Mouse (Mus musculus): ENCODE data around the gene Hs3st3a1.

The Hs3st3a1 gene

DNA sequence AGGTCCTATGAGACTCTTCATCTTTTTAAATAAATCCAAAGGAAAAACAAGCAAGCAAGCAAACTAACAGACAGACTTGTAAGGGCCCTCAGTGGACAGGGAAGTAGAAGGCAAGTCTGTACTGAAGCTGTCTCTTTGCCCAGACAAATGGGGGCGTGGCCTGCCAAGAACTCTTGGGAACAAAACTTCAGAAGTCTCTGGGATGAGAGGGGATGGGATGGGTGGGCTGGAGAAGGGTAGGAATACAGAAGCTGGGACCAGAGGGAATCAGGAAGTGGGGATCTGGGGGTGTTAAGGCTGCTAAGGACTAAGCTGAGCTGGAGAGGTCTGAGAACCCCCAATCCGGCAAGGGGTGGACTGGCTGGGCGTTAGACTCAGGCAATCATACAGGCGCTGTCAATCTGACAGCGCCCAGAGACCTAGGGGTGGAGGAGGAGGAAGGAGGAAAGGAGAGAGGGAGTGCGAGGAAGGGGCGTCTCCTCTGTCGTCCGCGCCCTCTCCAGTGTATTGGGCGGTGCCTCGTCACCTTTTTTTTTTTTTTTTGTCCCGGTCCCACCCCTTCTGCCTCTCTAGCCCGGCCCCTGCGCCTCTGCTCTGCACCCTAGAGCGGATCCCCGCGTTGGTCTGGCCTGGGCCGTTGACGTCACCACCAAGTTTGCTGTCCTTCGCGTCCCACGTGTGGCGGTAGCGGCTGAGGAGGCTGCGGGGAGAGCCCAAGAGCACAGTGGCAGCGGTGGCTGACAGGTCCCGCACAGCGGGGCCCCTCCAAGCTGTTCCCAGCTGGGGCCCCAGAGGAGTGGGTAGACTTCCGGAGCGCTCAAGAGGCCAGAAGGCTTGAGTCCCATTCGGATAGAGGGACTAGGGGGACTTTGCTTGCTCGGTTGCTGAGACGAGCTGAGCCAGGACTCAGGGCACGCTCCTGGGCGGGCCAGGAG lies at the start of gene Hs3st3a1:
Hs3st3a1 (plus strand) TSS at position 722 of the 935 bp plus-strand sequence.
- no peak for DNase-seq (ENCODE audit: low spot score in 2 of 2)

DNA sequence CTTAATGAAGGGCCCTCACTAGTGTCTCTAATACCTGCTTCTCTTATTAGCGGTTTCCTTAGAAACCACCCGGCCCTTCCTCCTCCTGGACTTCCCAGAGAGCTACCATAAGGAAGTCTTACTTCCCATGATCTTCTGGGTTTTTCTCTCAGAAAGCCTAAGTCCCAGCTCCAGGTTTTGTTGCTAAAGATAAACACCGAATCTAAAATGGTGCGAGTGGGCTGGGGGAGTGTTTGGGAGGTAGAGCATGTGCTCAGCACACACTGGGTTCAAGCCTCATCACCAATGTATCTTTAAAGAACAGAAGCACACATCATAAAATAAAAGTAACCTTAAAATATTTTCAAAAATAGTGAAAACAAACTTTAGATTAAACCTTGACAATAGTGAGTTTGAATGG lies 48.8 kb upstream of the Hs3st3a1 start:
- no peak for DNase-seq (ENCODE audit: low spot score in 2 of 2)

DNA sequence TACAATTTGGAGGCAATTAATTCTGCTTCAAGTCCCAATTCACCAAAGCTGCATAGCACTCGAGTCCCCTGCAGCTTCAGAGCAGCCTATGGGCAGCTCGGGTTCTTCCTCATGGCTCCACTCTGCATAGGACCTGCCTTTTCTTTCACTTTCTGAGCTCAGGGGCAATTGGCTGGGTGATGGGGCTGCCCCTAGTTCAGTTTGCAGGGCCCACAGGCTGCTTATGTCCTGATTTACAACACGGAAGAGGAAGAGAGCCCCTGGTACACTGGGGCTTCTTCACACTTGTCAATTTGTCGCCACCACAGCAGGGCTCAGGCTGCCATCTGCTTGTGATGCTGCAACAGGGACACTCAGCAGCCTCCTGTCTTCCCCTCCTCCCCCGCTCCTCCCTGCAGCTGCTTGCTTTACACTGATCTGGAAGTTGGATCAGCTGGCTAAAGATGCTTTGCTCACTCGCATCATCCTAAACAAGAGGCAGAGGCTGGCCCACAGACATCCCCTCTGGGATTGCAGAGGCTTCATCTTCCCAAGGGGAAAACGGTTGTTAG lies 38.7 kb upstream of the Hs3st3a1 start:
- DNase-seq (ENCODE audit: low spot score in 2 of 2), result no peak

DNA sequence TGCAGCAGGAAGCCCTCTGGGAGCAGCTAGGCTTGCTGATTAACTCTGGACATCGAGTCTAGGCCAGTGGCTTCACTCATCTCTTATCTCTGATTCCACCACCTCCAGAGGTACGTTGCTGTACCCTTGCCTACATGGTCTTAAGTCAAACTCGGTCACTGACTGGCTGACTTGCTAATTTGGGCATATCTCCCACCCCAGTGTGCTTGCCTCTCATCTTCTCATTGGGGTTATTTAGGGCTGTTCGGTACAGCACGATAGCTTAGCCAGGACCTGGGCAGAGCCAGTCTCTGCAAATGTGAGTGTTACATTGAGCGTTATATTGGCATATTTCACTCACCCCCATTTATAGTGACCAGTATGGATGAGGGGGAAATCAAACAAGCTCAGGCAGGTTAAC lies 38.2 kb upstream of the Hs3st3a1 start:
- DNase-seq (ENCODE audit: low spot score in 2 of 2), result no peak

DNA sequence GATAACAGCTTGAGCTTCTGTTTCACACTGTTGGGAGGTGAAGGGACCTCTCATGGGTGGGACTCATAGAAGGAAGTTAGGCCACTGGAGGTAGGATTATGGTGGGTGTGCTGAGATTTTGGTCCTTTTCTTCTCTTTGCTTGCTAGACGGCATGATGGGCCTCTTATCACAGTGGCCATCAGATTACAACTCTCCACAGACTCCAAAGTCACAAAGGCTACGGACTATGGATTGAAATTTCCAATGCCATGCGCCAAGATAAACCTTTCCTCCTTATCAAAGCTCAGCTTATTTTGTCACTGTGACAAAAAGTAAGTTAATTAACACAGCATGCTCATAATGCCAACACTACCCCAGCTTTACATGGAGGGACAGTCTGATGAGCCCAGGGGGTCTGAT lies 37.5 kb upstream of the Hs3st3a1 start:
- DNase-seq (ENCODE audit: low spot score in 2 of 2), result no peak

DNA sequence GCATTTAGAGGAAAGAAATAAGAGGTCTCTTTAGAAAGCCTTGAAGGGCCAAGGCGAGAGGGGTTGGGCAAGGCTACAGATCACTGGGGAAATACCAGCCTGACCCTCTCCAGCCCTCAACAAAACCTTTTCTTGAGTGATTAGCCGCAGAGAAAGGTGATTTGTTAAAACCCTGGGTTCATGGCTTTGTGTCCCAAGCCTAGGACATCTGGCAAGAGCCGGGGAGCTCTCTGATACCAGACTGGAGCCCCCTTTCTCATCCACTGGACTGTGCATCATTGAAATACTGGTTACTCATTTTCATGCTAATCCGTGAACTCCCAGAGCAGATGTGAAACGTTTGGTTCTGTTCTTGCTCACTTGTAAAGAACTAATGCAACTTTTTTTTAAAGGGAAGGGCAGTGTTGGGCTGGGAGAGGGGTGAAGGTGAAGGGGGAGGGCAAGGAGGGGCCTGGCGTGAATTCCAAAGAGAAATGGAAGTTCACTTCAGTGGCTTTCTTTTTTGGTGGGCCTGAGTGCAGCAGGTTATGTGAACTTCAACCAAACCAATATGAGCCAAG lies 34.5 kb upstream of the Hs3st3a1 start:
- no peak for DNase-seq (ENCODE audit: low spot score in 2 of 2)

DNA sequence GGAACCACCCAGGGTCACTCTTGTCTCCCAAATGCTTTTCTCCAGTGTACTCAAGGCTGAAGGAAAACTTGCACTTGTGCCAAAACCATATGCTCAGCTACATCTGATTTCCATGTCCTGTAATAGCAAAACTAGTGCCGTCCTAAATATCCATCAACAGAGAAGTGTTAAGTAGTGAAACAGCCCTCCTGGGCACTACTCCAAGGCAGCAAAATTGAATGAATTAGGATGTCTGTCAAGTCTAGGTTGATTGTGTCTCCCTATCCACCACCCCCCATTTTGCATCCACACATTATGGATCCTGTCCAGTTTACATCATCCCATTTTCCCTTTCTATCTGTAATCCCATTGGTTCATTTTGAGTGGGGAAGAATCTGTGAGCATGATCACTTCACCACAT lies 16.2 kb upstream of the Hs3st3a1 start:
- DNase-seq (ENCODE audit: low spot score in 2 of 2), result no peak

DNA sequence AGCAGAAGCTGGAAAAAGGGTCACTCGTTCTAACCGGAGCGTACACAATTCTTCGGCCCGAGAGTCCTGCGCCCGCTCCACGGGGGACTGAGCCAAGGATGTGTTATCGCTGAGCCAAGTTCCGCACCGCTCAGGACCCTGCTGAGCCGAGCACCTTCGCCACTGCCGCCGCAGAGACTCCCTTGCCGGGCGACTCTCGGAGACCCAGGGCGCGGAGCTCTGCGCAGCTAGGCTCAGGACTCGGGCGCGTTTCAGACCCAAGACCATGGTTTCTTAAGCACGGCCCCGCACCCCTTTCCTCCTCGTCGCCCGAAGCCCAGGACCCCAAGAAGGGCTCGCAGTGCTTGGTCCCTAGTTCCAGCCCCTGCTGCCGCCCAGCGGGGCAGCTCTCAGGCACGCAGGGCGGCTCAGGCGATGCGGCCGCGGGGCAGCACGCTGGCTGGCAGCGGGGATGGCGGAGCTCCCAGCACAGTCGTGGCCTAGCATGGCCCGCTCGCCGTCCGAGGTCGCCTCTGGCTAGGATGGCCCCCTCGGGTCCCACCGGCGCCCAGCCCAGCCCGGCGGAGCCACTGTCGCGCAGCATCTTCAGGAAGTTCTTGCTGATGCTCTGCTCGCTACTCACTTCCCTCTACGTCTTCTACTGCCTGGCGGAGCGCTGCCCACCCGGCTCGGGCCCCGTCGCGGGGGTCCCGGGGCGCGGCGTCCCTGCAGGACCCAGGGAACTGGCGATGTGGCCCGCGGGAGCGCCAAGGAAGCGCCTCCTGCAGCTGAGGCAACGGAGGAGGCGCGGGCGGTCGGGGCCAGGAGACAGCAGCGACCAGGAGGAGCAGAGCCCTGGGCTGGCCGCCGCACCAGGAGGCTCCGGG lies 647 bp downstream of the Hs3st3a1 start:
- no peak for DNase-seq (ENCODE audit: low spot score in 2 of 2)

DNA sequence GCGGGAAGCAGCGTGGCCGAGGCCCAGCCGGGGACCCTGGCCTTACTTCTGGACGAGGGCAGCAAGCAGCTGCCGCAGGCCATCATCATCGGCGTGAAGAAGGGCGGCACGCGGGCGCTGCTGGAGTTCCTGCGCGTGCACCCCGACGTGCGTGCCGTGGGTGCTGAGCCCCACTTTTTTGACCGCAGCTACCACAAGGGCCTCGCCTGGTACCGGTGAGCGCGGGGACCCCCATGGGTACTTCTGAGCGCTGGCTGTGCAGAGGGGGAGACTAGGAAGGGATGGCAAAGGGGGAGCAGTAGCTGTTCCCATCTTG lies 1.2 kb downstream of the Hs3st3a1 start, which contains the start of gene F930015N05Rik:
F930015N05Rik (minus strand) TSS at position 242 of the 316 bp plus-strand sequence.
- no peak for DNase-seq (ENCODE audit: low spot score in 2 of 2)

DNA sequence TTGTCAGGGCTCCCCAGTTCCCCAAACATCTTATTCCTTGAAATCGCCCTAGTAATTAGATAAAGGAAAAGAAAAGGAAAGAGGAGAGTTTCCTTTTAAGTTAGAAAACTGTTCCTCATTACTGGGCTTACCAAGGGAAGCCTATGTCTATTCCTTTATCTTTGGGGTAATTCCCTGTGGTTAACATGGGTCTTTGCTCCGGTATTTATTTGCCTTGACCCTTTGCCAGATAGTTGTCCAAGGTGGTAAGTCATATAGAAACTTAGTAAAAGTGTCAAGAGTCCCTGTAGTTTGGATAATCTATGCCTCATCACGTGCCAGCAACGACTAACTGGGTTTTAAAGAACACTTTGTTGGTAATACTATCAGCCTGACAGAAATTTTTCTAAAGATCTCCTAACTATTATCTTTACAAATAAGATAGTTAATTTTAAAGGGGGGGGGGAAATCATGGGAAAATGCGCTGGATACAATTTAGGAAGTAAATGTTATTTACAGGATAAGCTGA lies 1.7 kb downstream of the Hs3st3a1 start:
- DNase-seq (ENCODE audit: low spot score in 2 of 2), result no peak

DNA sequence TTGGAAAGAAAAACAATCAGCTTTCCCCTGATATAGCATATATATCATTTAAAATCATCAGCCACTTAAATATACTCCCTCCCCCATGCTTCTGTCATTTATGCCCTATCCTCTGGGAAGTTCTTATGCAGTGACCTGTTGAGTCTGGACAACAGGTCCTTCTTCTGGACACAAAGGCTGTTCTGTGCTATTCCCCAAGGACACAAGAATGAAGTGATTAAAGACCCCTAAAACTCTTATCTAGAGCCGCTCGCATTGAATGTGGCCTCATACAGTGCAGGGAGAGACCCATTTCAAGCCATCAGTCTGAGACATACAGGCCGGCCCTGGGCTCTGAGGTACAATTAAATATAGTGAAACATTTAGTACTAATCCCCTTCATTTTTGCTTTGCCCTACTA lies 2.6 kb downstream of the Hs3st3a1 start:
- DNase-seq (ENCODE audit: low spot score in 2 of 2), result no peak

DNA sequence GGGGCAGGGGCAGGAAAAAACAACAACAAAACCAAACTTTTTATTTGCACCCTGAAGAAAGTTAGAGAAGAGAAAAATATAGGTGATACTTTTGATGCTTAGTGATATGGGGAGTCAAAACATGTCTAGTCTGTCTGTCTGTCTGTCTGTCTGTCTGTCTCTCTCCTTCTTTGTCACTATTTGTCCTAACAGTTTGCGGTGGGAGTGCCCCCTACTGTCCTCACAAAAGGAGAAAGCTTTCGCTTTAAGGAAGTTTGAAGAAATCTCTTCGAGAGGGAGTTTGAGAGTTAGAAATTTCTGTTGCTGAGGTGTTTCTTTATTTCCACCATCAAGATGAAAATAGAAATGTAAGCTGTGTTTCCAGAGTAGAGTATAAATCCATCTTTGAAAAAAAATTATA lies 3.8 kb downstream of the Hs3st3a1 start:
- no peak for DNase-seq (ENCODE audit: low spot score in 2 of 2)

DNA sequence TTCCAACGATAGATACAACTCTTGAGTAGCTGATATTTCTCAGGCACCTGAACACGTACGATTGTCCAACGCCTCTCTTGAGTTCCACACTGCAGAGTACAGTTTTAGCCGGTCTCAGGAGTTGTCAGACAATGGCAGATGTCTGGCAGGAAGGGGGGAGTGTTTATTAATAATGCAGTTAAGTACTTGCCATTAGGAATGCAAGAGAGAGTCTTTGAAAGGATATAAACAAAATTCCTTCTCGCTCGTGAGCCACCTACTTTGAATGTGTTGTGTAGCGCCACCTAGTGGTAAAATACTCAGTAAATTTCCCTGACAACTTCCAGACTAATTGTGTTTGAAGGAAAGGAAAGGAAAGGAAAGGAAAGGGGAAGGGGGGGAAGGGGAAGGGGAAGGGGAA lies 7.0 kb downstream of the Hs3st3a1 start:
- no peak for DNase-seq (ENCODE audit: low spot score in 2 of 2)

DNA sequence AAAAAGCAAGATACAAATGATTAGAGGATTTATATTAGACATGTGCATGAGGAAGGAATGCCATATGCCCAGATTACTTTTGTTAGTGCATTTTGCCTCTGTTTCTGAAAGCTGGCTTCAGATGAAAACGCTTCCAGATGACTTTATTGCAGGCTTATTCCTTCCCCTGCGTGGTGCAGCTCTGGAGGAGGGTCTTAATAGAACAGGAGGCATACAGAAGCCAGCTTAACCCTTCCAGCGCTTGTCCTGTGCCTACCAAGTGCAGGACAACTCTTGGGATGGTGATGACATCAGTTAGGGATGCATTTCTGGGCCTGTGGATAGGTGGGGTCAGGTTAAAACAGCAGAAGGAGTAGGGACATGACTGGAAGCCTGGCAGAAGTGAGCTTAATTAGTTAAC lies 7.6 kb downstream of the Hs3st3a1 start:
- no peak for DNase-seq (ENCODE audit: low spot score in 2 of 2)

DNA sequence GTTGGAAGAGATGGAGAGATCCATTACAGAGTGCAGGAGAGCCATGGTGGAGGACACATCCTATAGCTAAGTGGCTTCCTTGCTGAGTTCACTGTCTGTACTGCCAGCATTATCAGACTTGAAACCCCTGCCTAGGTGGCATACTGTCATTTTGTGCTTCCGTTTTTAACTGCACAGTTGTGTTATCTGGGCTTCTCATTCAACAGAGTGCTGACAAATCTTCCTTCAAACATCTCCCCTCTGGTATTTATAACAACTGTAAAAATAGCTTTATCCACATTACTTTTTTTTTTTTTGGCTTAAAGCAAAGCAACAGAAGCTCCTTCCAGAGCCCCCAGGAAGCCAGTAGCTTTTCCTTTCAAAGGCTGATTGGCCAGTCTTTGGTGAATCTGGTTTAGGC lies 10.1 kb downstream of the Hs3st3a1 start:
- DNase-seq (ENCODE audit: low spot score in 2 of 2), result no peak

DNA sequence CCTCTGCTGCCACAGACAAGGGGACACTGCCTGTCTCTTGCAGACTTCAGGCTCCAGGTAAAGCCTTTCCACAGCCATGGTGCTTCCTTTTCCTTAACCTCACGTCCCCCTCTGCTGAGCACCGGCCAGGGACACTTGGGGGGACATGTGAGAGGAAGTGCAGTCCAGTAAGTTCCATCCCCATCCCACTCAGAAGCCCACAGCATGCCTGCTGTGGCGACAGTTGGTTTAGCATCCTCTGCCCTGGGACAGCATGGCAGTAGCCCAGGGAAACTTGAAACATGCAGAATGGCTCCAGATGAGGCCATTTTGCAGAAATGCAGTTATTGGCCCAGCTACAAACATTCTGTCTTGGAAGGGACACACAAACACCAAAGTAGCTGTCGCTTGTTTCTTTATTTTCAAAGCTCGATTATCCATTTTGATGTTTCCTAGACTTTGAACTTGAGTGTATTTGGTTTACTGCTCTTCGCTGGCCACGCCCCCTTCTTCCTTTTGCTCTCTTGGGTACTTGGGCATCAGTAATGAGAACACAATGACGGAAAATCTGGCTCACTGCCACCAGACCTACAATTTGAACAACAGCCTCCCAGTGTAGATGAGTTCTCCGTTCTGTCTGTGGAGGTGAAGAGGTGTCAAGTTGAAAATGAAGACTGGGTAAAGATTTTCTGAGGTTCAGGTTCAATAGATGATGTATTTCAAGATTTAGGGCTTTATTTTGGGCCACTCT lies 13.6 kb downstream of the Hs3st3a1 start:
- no peak for DNase-seq (ENCODE audit: low spot score in 2 of 2)

DNA sequence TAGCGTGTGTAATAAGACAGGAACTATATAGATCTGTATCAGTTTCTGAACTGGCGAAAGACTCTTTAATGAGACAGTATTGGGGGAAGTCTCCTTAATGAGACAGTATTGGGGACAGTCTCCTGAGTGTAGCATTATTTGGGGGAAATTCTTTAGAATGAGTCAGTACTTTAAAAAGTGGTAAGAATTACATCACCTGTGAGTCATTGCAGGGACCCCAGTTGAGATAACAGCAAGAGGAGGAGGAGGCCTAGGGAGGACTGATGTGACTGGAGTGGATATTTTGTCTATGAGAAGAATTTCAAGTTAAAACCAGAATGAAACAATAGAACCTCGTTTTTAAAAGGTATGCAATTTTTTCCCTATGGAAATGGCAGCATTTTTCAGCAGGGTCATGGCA lies 26.6 kb downstream of the Hs3st3a1 start:
- DNase-seq (ENCODE audit: low spot score in 2 of 2), result no peak

DNA sequence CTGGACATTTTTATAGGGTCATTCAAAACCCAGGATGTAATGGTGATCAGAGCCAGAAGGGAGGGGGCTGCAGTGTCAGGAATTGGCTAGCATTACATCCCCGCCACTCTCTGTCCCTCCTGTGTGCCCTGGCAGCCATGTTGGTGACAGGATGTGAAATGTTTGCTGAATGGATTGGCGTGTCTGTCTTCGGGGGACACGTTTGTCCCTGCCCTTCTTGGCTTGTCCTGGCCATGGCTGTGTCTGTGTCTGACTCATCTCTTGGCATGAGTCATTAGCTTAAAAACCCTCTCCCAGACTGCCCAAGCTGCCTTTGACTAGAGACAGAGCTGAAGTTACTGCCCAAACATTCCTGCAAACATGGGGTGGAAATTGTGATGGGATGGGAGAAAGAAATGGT lies 33.6 kb downstream of the Hs3st3a1 start:
- no peak for DNase-seq (ENCODE audit: low spot score in 2 of 2)

DNA sequence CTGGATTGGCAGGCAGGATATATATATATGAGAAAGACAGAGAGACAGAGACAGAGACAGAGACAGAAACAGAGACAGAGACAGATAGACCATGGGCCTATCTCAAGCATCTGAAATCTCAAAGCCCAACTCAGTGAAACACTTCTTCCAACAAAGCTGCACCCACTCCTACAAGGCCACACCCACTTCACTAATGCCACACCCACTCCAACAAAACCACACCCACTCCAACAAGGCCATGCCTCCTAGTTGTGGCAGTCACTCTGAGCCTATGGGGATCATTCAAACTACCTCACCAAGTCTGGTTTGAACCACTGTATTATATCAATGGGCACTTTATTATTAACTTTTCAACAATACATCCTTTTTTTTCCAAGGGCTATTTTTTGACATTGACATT lies 35.6 kb downstream of the Hs3st3a1 start:
- no peak for DNase-seq (ENCODE audit: low spot score in 2 of 2)

DNA sequence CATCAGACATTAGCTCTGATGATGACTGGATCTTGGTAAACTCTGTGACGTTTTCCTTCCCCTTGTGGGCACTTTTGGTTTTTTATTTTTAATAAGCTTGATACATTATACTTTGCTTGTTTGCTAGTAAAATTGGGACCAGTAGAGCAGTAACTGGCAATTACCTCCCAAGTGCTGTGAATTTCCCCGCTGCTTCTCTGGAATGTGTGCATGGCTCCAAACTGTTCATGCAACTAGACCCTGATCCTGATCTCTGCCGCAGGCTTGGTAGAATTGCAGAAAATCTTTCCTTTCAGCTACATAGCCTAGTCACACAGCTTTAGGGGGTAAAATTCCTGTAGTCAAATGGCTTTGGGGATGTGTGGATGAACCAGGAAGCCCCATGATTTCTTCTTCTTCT lies 38.5 kb downstream of the Hs3st3a1 start:
- DNase-seq (ENCODE audit: low spot score in 2 of 2), result no peak

DNA sequence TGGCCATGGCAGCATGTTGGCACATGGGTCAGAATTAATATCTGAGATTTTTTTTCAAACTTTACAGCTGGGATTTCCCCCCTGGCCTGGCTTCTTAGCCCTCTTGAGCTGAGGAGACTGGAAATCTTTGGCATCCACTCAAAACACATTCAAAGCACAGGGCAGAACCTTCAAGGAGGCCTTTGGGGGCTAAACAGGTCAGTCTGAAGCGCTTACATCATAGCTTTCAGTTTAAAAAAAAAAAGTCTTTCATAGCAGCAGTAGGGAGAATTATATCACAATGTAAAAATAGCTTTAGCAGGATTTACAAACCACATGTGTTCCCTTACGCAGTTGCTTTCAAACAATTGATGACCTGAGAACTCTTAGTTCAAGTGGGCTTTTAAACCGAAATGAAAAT lies 46.3 kb downstream of the Hs3st3a1 start:
- no peak for DNase-seq (ENCODE audit: low spot score in 2 of 2)

All from spleen, postnatal 14 days (tissue).